Mouse (Mus musculus): Measurements from ENCODE around the gene Cpt1b. TPM values are rescaled to one million over a fixed set of nuclear protein-coding genes. Genes with fewer than 3 reads are reported as not detected.
"Not testable (repeated sequence)": the region's sequence is repeated elsewhere in the genome, so short reads cannot be mapped to it uniquely, and the experiment has no call there.

Cpt1b gene
- total and polyA plus RNA-seq, 3 experiments: 0.92 to 2.0 TPM; not detected in 1

DNA sequence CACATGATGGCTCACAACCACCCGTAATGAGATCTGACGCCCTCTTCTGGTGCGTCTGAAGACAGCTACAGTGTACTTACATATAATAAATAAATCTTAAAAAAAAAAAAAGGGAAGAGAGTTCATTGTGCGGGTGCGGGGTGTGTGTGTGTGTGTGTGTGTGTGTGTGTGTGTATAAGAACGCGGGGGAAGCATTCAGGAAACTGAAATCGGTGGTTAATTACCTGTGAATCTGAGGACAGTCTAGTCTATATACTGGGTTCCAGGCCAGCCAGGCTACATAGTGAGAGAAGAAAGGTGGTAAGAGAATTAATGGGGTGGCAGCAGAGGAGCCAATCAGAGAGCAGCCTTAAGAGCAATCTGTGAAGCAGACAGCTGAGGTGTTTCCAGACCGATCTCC lies 5.1 kb upstream of the Cpt1b start:
- not testable (repeated sequence) for H3K27me3 ChIP-seq (ENCODE audit: control insufficient read depth in 1 of 2, insufficient read depth in 2 of 2, low read length in 2 of 2); H3K9ac ChIP-seq (ENCODE audit: control insufficient read depth, low read depth, low read length, poor library complexity, severe bottlenecking); H3K79me2 ChIP-seq (ENCODE audit: control insufficient read depth, insufficient read depth, low read length, poor library complexity); H3K27ac ChIP-seq (ENCODE audit: control insufficient read depth, low read depth, low read length); H3K36me3 ChIP-seq (ENCODE audit: control insufficient read depth in 1 of 2, insufficient read depth in 2 of 2, low read length in 2 of 2); H3K9me3 ChIP-seq (replicated peaks; ENCODE audit: insufficient read depth, low read length); H3K4me1 ChIP-seq (ENCODE audit: control insufficient read depth in 1 of 2, insufficient read depth in 2 of 2, low read length in 2 of 2)
- peak overlapping the region; percentile 15 to 84; a peak in 3 of 4 replicates for H3K4me3 ChIP-seq (ENCODE audit: control insufficient read depth in 1 of 2, insufficient read depth in 1 of 2, low read depth in 2 of 2, low read length in 2 of 2)
- DNase-seq (ENCODE audit: low read depth, low spot score): peak; percentile 51
- 0 out of 6 replicates have a peak, but pooled peaks of 1 of the 3 experiments have one; percentile 3 for TF ChIP-seq CTCF (IDR thresholded peaks at IDR 0.05 in 2 of 3, conservative IDR thresholded peaks at IDR 0.05 in 1 of 3; ENCODE audit: control insufficient read depth in 1 of 3, insufficient read depth in 1 of 3, low read depth in 2 of 3, low read length in 3 of 3, poor library complexity in 1 of 3, severe bottlenecking in 1 of 3)
- peak; percentile 85 for TF ChIP-seq ZNF384 (IDR thresholded peaks at IDR 0.05; ENCODE audit: low read depth, low read length)

DNA sequence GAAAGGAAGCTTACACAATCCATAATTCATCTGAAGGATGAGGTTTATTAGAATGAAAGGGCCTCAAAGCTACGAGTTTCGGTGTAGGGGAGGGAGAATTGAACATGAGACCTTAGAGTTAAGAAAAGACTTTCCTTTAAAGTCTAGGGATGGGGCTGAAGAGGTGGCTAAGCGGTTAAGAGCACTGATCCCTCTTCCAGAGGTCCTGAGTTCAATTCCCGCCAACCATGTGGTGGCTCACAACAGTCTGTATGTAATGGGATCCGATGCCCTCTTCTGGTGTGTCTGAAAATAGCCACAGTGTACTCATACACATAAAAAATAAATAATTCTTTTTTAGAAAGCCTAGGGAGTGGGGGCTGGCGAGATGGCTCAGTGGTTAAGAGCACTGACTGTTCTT lies 4.7 kb upstream of the Cpt1b start:
- peak; percentile 39; the same call in 1 of the 2 replicates for TF ChIP-seq E2F4 (IDR thresholded peaks at IDR 0.05; ENCODE audit: borderline replicate concordance, low read depth, low read length)
- TF ChIP-seq RAD21 (IDR thresholded peaks at IDR 0.05; ENCODE audit: low read depth, low read length): peak; percentile 12
- no peak for TF ChIP-seq BHLHE40 (IDR thresholded peaks at IDR 0.05; ENCODE audit: borderline replicate concordance, low read depth, low read length)
- TF ChIP-seq CTCF (IDR thresholded peaks at IDR 0.05 in 2 of 3, conservative IDR thresholded peaks at IDR 0.05 in 1 of 3; ENCODE audit: control insufficient read depth in 1 of 3, insufficient read depth in 1 of 3, low read depth in 2 of 3, low read length in 3 of 3, poor library complexity in 1 of 3, severe bottlenecking in 1 of 3): peak in 2 of 3 experiments; percentile 17 to 27; a peak in 2 of 6 replicates
- 0 out of 2 replicates have a peak, but pooled peaks have one; percentile 70 for TF ChIP-seq MYC (IDR thresholded peaks at IDR 0.05; ENCODE audit: low read depth, low read length)
- peak; percentile 70 for DNase-seq (ENCODE audit: low read depth, low spot score)

DNA sequence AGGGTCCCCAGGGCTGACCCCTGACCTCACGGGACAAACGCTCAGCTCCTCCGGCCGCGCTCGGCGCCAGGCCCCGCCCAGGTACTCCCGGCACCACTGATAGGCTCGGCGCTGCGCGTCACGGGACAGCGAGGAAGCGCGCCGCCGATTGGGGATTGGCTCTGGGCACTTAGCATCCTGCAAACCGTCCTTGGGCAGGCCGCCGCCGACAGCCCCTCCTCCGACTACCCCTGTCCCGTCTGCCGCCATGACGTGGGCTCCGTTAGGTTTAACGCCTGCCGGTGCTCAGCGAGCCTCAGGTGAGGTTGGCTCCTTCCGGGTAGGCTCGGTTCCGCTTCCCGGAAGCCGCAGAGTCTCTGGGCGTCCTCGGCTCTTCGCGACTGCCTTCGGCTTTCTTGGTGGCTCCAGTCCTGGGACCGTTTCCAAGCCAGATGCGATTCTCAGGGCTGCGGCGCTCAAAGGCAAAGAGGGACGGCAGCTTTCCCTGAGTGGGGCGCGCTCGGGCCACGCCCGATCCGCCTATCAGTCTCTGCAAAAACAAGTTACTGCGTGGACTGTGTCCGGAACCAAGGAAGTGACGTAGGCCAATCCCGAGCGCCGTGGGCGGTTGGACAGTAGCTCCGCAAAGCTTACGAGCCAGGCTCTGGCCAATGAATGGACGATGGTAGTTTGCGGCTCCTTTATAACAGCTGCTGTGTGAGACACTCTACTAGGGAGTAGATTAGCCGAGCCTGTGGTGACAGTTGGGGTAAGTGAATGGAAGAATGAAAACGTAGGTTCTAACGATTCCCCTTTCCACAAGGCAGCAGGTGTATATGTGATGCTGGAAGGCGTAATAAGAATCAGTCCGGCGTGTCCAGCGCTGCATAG lies 3.9 kb upstream of the Cpt1b start, which contains the start of the genes C730034F03Rik, Gm44502 and Chkb:
Gene C730034F03Rik, plus strand, starts transcription at position 238 of the 870 bp plus-strand sequence.
Gene Gm44502, minus strand, starts transcription at position 345 of the 870 bp plus-strand sequence.
Gene Chkb, minus strand, starts transcription at position 557 of the 870 bp plus-strand sequence.
- Histone ChIP-seq H3K36me3 (ENCODE audit: control insufficient read depth in 1 of 2, insufficient read depth in 2 of 2, low read length in 2 of 2) (peaks cover 0 to 5% of the 10 kb centered on the region in 2 experiments; a peak in 2 of 4 replicates), H3K9me3 (replicated peaks; ENCODE audit: insufficient read depth, low read length) (no peaks in the 10 kb centered on the region), H3K4me3 (ENCODE audit: control insufficient read depth in 1 of 2, insufficient read depth in 1 of 2, low read depth in 2 of 2, low read length in 2 of 2) (peak within 1 kb of the TSS; percentile 75 to 84), H3K27ac (ENCODE audit: control insufficient read depth, low read depth, low read length) (peak within 1 kb of the TSS; percentile 94), H3K4me1 (ENCODE audit: control insufficient read depth in 1 of 2, insufficient read depth in 2 of 2, low read length in 2 of 2) (peaks cover 0 to 9% of the 10 kb centered on the region in 2 experiments; a peak in 1 of 4 replicates), H3K79me2 (ENCODE audit: control insufficient read depth, insufficient read depth, low read length, poor library complexity) (no peaks in the 10 kb centered on the region; the same call in 1 of the 2 replicates), H3K9ac (ENCODE audit: control insufficient read depth, low read depth, low read length, poor library complexity, severe bottlenecking) (peak within 1 kb of the TSS; percentile 88), H3K27me3 (ENCODE audit: control insufficient read depth in 1 of 2, insufficient read depth in 2 of 2, low read length in 2 of 2) (no peaks in the 10 kb centered on the region)
- peak; percentile 95 for DNase-seq (ENCODE audit: low read depth, low spot score)
- TF ChIP-seq RAD21 (IDR thresholded peaks at IDR 0.05; ENCODE audit: low read depth, low read length) (no peak), POLR2AphosphoS2 (IDR thresholded peaks at IDR 0.05; ENCODE audit: low read length) (peak; percentile 73), CHD1 (IDR thresholded peaks at IDR 0.05; ENCODE audit: low read depth, low read length) (no peak), MAZ (IDR thresholded peaks at IDR 0.05; ENCODE audit: low read depth, low read length) (peak; percentile 45; the same call in 1 of the 2 replicates), ELF1 (IDR thresholded peaks at IDR 0.05; ENCODE audit: low read depth, low read length) (peak; percentile 91), ZMIZ1 (IDR thresholded peaks at IDR 0.05; ENCODE audit: low read depth, low read length) (peak; percentile 91), TBP (IDR thresholded peaks at IDR 0.05; ENCODE audit: low read depth, low read length) (peak; percentile 97), SMC3 (IDR thresholded peaks at IDR 0.05; ENCODE audit: low read depth, low read length) (no peak), TAL1 (IDR thresholded peaks at IDR 0.05; ENCODE audit: low read length) (no peak), ZKSCAN1 (IDR thresholded peaks at IDR 0.05; ENCODE audit: low read depth, low read length) (no peak), USF2 (IDR thresholded peaks at IDR 0.05; ENCODE audit: borderline replicate concordance in 1 of 2, insufficient read depth in 1 of 2, low read depth in 1 of 2, low read length in 2 of 2) (0 out of 4 replicates have a peak, but pooled peaks of 1 of the 2 experiments have one; percentile 27), MYC (IDR thresholded peaks at IDR 0.05; ENCODE audit: low read depth, low read length) (no peak), E2F4 (IDR thresholded peaks at IDR 0.05; ENCODE audit: borderline replicate concordance, low read depth, low read length) (no peak), NELFE (IDR thresholded peaks at IDR 0.05; ENCODE audit: low read depth, low read length) (peak; percentile 81), MEF2A (IDR thresholded peaks at IDR 0.05; ENCODE audit: extremely low read depth, insufficient replicate concordance, low read depth, low read length, poor library complexity, severe bottlenecking) (no peak), KAT2A (conservative IDR thresholded peaks at IDR 0.05; ENCODE audit: low read depth, low read length) (peak; percentile 35; the same call in 1 of the 2 replicates), ZC3H11A (IDR thresholded peaks at IDR 0.05; ENCODE audit: low read depth, low read length) (no peak), JUND (IDR thresholded peaks at IDR 0.05; ENCODE audit: low read depth, low read length) (no peak)

More for the DNA sequence above, 4.7 kb upstream of the Cpt1b start:
- Histone ChIP-seq H3K9ac (ENCODE audit: control insufficient read depth, low read depth, low read length, poor library complexity, severe bottlenecking) (peak overlapping the region; percentile 88), H3K27ac (ENCODE audit: control insufficient read depth, low read depth, low read length) (peak overlapping the region; percentile 94), H3K4me1 (ENCODE audit: control insufficient read depth in 1 of 2, insufficient read depth in 2 of 2, low read length in 2 of 2) (peaks cover 0 to 9% of the 10 kb centered on the region in 2 experiments; a peak in 1 of 4 replicates), H3K4me3 (ENCODE audit: control insufficient read depth in 1 of 2, insufficient read depth in 1 of 2, low read depth in 2 of 2, low read length in 2 of 2) (peak overlapping the region; percentile 75 to 84), H3K36me3 (ENCODE audit: control insufficient read depth in 1 of 2, insufficient read depth in 2 of 2, low read length in 2 of 2) (peaks cover 0 to 5% of the 10 kb centered on the region in 2 experiments; a peak in 2 of 4 replicates), H3K79me2 (ENCODE audit: control insufficient read depth, insufficient read depth, low read length, poor library complexity) (no peaks in the 10 kb centered on the region; the same call in 1 of the 2 replicates), H3K9me3 (replicated peaks; ENCODE audit: insufficient read depth, low read length) (no peaks in the 10 kb centered on the region), H3K27me3 (ENCODE audit: control insufficient read depth in 1 of 2, insufficient read depth in 2 of 2, low read length in 2 of 2) (no peaks in the 10 kb centered on the region)
